Mouse (Mus musculus): ENCODE measurements around the gene Plekha8. TPM values are rescaled to one million over a fixed set of nuclear protein-coding genes. Genes with fewer than 3 reads are reported as not detected.
A peak's percentile ranks its signal among the peaks of the same experiment; 100 is the strongest.

The Plekha8 gene
- polyA plus RNA-seq (2012; rRNA removed), result 12.6 and 15.5 TPM in 2 replicates
- 14.0 and 15.5 TPM in 2 replicates for polyA plus RNA-seq (2014; fragmentation: Nextera tagmentation; extraction: Ambion mirVana)

DNA sequence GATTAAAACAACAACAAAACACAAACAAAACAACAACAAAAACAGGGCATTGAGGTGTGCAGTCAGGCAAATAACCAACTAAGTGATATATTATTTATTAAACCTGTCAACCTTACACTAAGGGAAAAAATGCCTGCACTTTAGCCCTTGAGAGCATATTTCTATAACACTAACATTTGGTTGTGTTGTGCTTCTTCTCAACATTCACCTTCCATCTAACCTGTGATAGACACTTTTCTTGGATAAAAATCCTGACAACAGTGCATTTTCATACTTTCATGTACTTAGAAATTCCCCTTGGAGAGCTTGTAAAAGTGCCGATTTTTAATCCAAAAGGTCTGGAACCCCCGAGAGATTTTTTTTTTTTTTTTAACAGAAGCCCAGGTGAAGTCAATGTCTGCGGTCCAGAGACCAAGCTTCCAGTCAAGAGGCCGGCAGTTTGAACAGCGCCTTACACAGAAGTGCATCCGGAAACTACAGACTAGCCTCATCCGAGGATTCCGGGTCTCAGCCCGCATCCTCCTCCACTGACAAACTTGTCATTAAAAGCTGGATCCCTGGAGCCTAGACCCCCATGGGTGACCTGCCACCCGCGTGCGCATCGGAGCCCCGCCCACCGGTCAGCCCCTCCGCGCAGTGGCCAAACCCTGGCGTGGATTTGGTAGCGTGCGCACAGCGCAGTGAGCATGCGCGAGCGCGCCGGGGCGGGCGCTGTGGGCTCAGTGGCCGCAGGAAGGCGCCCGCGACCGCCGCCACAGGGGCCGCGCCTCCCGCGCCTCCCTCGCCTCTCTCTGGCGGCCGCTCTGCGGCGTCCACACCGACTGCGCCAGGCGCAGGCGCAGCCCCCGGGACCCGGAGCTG is at the start of gene Plekha8:
Gene Plekha8, plus strand, starts transcription at position 643 of the 861 bp plus-strand sequence.
- Histone ChIP-seq H3K27me3 (ENCODE audit: control insufficient read depth, insufficient read depth, low read length) (no peaks in the 10 kb centered on the region), H3K4me3 (replicated peaks; ENCODE audit: low read length) (peak within 1 kb of the TSS; percentile 96), H3K9ac (ENCODE audit: low read depth, low read length, severe bottlenecking) (peak within 1 kb of the TSS; percentile 88), H3K4me2 (replicated peaks; ENCODE audit: low read depth, low read length, severe bottlenecking) (peak within 1 kb of the TSS; percentile 78), H3K4me1 (ENCODE audit: control insufficient read depth, insufficient read depth, low read length) (peaks cover 26% of the 10 kb centered on the region), H3K27ac (replicated peaks; ENCODE audit: low read depth, low read length) (peak within 1 kb of the TSS; percentile 52; the same call in 1 of the 2 replicates), H3K9me3 (ENCODE audit: control insufficient read depth, low read length) (no peaks in the 10 kb centered on the region), H3K36me3 (ENCODE audit: control insufficient read depth, insufficient read depth, low read length) (no peaks in the 10 kb centered on the region)
- DNase-seq (ENCODE audit: low spot score) (peak; percentile 91), ATAC-seq (ENCODE audit: low FRiP score, low read depth) (peak; percentile 91)
- TF ChIP-seq POLR2A (IDR thresholded peaks at IDR 0.05; ENCODE audit: borderline replicate concordance, extremely low read depth, insufficient read depth, insufficient read length), result no peak
- WGBS, result under 1% methylated on average over 33 of the region's 49 CpGs

DNA sequence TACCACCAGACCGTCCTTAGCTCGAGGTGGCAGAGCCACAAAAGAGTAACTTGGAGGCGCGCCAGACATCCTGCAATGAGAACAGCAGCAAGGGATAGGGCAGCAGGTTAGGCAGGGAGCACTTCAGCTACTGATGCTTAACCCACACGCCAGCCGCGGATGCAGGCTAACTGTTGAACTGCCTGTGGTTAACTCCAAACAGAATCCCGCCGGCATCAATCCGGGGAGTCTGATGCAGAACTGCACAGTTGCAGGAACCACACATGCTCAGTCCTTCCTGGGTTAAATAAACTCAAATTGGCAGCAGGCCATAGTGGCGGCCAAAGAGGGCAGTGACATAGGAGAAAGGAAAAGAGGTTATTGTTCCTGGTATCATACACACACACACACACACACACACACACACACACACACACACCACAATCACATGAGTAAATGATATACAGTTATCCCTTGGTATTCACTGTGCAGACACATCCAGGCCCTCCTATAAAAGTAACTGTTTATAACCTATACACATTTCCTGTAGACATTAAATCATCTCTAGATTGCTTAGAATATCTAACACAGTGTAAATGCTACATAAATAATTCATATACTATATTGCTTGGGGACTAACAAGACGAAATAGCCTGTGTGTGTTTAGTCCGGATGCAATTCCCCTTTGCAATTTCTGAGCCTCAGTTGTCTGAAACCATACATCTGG is 46.4 kb upstream of the Plekha8 start:
- DNase-seq (ENCODE audit: low spot score) (peak; percentile 15), ATAC-seq (ENCODE audit: low FRiP score, low read depth) (no peak)
- Histone ChIP-seq H3K9ac (ENCODE audit: low read depth, low read length, severe bottlenecking) (no peak overlapping the region), H3K36me3 (ENCODE audit: control insufficient read depth, insufficient read depth, low read length) (no peaks in the 10 kb centered on the region), H3K9me3 (ENCODE audit: control insufficient read depth, low read length) (no peaks in the 10 kb centered on the region), H3K27ac (replicated peaks; ENCODE audit: low read depth, low read length) (no peak overlapping the region), H3K27me3 (ENCODE audit: control insufficient read depth, insufficient read depth, low read length) (no peaks in the 10 kb centered on the region), H3K4me1 (ENCODE audit: control insufficient read depth, insufficient read depth, low read length) (peaks cover 3% of the 10 kb centered on the region; the same call in 1 of the 2 replicates), H3K4me2 (replicated peaks; ENCODE audit: low read depth, low read length, severe bottlenecking) (no peak overlapping the region), H3K4me3 (replicated peaks; ENCODE audit: low read length) (no peak overlapping the region)
- WGBS, result 58% methylated on average over 13 of the region's 13 CpGs
- no peak for TF ChIP-seq POLR2A (IDR thresholded peaks at IDR 0.05; ENCODE audit: borderline replicate concordance, extremely low read depth, insufficient read depth, insufficient read length)

DNA sequence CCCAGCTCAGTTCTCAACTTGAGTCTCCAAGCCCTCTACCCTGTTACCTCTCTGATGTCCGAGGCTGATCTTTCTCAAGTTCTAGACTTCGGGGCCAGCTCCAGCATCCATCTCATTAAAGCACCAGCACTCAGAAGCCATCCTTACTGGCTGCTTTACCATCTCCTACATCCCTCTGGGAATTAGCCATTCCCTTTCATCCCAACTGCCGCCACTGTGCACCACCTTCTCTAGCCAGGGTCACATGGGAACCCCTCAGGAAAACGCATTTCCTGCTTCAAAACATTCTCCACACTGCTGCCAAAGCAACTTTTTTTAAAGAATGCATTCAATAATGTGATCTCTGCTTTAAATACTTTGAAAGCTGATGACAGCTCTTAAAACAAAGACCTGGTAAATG is 45.6 kb upstream of the Plekha8 start:
- no peak overlapping the region for H3K4me2 ChIP-seq (replicated peaks; ENCODE audit: low read depth, low read length, severe bottlenecking)
- TF ChIP-seq POLR2A (IDR thresholded peaks at IDR 0.05; ENCODE audit: borderline replicate concordance, extremely low read depth, insufficient read depth, insufficient read length), result no peak
- no peak overlapping the region for H3K9ac ChIP-seq (ENCODE audit: low read depth, low read length, severe bottlenecking)
- H3K27ac ChIP-seq (replicated peaks; ENCODE audit: low read depth, low read length), result no peak overlapping the region
- no peaks in the 10 kb centered on the region for H3K36me3 ChIP-seq (ENCODE audit: control insufficient read depth, insufficient read depth, low read length)
- DNase-seq (ENCODE audit: low spot score) (no peak), ATAC-seq (ENCODE audit: low FRiP score, low read depth) (no peak)
- WGBS, result 50% methylated on average over 4 of the region's 4 CpGs
- no peak overlapping the region for H3K4me3 ChIP-seq (replicated peaks; ENCODE audit: low read length)
- no peaks in the 10 kb centered on the region for H3K27me3 ChIP-seq (ENCODE audit: control insufficient read depth, insufficient read depth, low read length)
- no peaks in the 10 kb centered on the region for H3K9me3 ChIP-seq (ENCODE audit: control insufficient read depth, low read length)
- H3K4me1 ChIP-seq (ENCODE audit: control insufficient read depth, insufficient read depth, low read length), result peaks cover 3% of the 10 kb centered on the region; the same call in 1 of the 2 replicates

DNA sequence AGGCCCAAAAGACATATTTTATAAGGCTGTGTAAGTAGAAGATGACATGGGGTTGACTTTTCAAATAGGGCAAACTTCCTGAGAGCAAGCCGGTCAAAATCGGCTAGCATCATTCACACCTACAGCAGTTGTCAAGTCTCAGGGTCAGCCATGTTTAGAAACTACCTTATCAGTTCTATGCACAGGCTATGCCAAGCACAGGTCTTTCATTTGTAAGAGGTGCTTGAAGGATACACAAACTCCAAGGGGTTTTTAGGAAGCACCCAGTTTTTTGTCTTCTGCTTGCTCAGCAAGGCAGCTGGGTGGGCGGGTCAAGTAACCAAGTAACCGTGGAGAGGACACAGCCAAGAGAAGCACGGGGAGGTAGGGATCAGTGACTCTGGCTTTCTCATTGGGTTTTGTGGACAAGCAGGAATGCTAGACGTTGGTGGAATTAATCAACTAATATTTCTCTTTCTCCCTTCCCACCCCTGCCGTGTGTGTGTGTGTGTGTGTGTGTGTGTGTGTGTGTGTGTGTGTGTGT is 44.0 kb upstream of the Plekha8 start:
- 74% methylated on average over 7 of the region's 7 CpGs for WGBS
- Histone ChIP-seq H3K27me3 (ENCODE audit: control insufficient read depth, insufficient read depth, low read length) (no peaks in the 10 kb centered on the region), H3K9me3 (ENCODE audit: control insufficient read depth, low read length) (no peaks in the 10 kb centered on the region), H3K4me1 (ENCODE audit: control insufficient read depth, insufficient read depth, low read length) (peaks cover 3% of the 10 kb centered on the region; the same call in 1 of the 2 replicates), H3K36me3 (ENCODE audit: control insufficient read depth, insufficient read depth, low read length) (no peaks in the 10 kb centered on the region), H3K27ac (replicated peaks; ENCODE audit: low read depth, low read length) (no peak overlapping the region), H3K4me3 (replicated peaks; ENCODE audit: low read length) (no peak overlapping the region), H3K4me2 (replicated peaks; ENCODE audit: low read depth, low read length, severe bottlenecking) (no peak overlapping the region), H3K9ac (ENCODE audit: low read depth, low read length, severe bottlenecking) (no peak overlapping the region)
- no peak for TF ChIP-seq POLR2A (IDR thresholded peaks at IDR 0.05; ENCODE audit: borderline replicate concordance, extremely low read depth, insufficient read depth, insufficient read length)
- ATAC-seq (ENCODE audit: low FRiP score, low read depth) (no peak), DNase-seq (ENCODE audit: low spot score) (no peak)

Measured in limb, embryonic 14.5 days (tissue).